Mouse (Mus musculus) liver, embryonic 18 days (tissue): Measurements from ENCODE around the gene Slc6a11. TPM values are rescaled to one million over a fixed set of nuclear protein-coding genes. Genes with fewer than 3 reads are reported as not detected.

ENCODE experiments used
- polyA plus RNA-seq: library from polyadenylated mRNA; depleted of rRNA; stranded (reverse); fragments of >200 nt; gene quantifications from 2 replicates; pipeline ENCODE4 v1.2.3, GENCODE M21; 2012; rRNA removed

Slc6a11 gene
- polyA plus RNA-seq: 0.02 TPM in 2 replicates

GRCm38 (mm10) chr6:114131122-114131872 is at the start of gene Slc6a11:
TSS of gene Slc6a11 (plus strand) at chr6:114131241.

GRCm38 (mm10) chr6:114282469-114283277 is 151.6 kb downstream of the Slc6a11 start, which contains the start of gene Slc6a1:
TSS of gene Slc6a1 (plus strand) at chr6:114282635.

Other genes with a start within 250 kb of the Slc6a11 start
- gene Atp2b2, start 88.6 kb upstream of the Slc6a11 start, polyA plus RNA-seq: 1.00 and 1.4 TPM in 2 replicates
- 0.01 and 0.03 TPM in 2 replicates for gene Slc6a1, start 151.4 kb downstream of the Slc6a11 start, polyA plus RNA-seq